Mouse (Mus musculus) gastrocnemius, adult 2 months (tissue): ENCODE measurements around the gene Cacybp. TPM values are rescaled to one million over a fixed set of nuclear protein-coding genes. Genes with fewer than 3 reads are reported as not detected.
A peak's percentile ranks its signal among the peaks of the same experiment; 100 is the strongest.

Experiments
- DNase-seq: peaks from one replicate; pipeline ENCODE4 v3.0.0; 2022
- H3K27ac ChIP-seq: fragments of 200-600 bp; 2 replicates; pipeline ENCODE4 v1.8.1; 2022; ENCODE audit warnings: mild to moderate bottlenecking
- H3K4me3 ChIP-seq: fragments of 200-600 bp; 2 replicates; pipeline ENCODE4 v1.8.1; 2022; ENCODE audit warnings: mild to moderate bottlenecking, moderate library complexity
- CTCF ChIP-seq: fragments of 200-600 bp; IDR thresholded peaks from 2 replicates; pipeline ENCODE4 v1.8.1; 2022; ENCODE audit warnings: antibody characterized with exemption, mild to moderate bottlenecking, moderate library complexity
- intact Hi-C: fragments of 180-260 bp; cut with DNase I; formaldehyde crosslinking; loops from one replicate; pipeline ENCODE4 v1.15.1; 2025
- total RNA-seq, 2 experiments: library from RNA; stranded (reverse); gene quantifications; 2 replicates each; pipeline ENCODE4 v1.2.3; 2021

Gene Cacybp
- total RNA-seq, 2 experiments from 2014 or later = 50.1 to 65.8 TPM

- Histone ChIP-seq H3K4me3 (no peak overlapping the region), H3K27ac (no peak overlapping the region)
- DNase-seq = no peak
- intact Hi-C loops = no loop called here
- no peak for TF ChIP-seq CTCF
Measured at GRCm38 (mm10) chr1:160240091-160240490, 27.4 kb upstream of the Cacybp start.

- intact Hi-C loops = no loop called here
- Histone ChIP-seq H3K27ac (no peak overlapping the region), H3K4me3 (no peak overlapping the region)
- no peak for DNase-seq
- TF ChIP-seq CTCF = no peak
Measured at GRCm38 (mm10) chr1:160238852-160239443, 26.3 kb upstream of the Cacybp start.

- TF ChIP-seq CTCF = no peak
- H3K4me3 ChIP-seq = no peak overlapping the region
- H3K27ac ChIP-seq = no peak overlapping the region
- no peak for DNase-seq
- intact Hi-C loops = no loop called here
Measured at GRCm38 (mm10) chr1:160237981-160238380, 25.3 kb upstream of the Cacybp start.

GRCm38 (mm10) chr1:160233921-160234320 is 21.2 kb upstream of the Cacybp start:
- no peak for DNase-seq
- Histone ChIP-seq H3K4me3 (no peak overlapping the region), H3K27ac (peak overlapping the region; percentile 3; the same call in 1 of the 2 replicates)
- intact Hi-C loops = loop anchor here (5.0 kb wide), 1 partner anchor 143 kb away; no protein-coding TSS in a partner anchor
- TF ChIP-seq CTCF = no peak

GRCm38 (mm10) chr1:160232113-160232512 is 19.4 kb upstream of the Cacybp start:
- intact Hi-C loops = loop anchor here (5.0 kb wide), 1 partner anchor 145 kb away; no protein-coding TSS in a partner anchor
- no peak for DNase-seq
- no peak for TF ChIP-seq CTCF
- Histone ChIP-seq H3K4me3 (no peak overlapping the region), H3K27ac (no peak overlapping the region)

GRCm38 (mm10) chr1:160231013-160231412 is 18.3 kb upstream of the Cacybp start:
- no peak for DNase-seq
- intact Hi-C loops = loop anchor here (5.0 kb wide), 1 partner anchor 146 kb away; no protein-coding TSS in a partner anchor
- peak overlapping the region; percentile 53 for H3K4me3 ChIP-seq
- TF ChIP-seq CTCF = peak; percentile 69
- no peak overlapping the region for H3K27ac ChIP-seq

- H3K4me3 ChIP-seq = no peak overlapping the region
- DNase-seq = no peak
- intact Hi-C loops = no loop called here
- TF ChIP-seq CTCF = no peak
- no peak overlapping the region for H3K27ac ChIP-seq
Measured at GRCm38 (mm10) chr1:160227850-160228249, 15.2 kb upstream of the Cacybp start.

- intact Hi-C loops = no loop called here
- TF ChIP-seq CTCF = no peak
- no peak overlapping the region for H3K27ac ChIP-seq
- no peak overlapping the region for H3K4me3 ChIP-seq
- no peak for DNase-seq
Measured at GRCm38 (mm10) chr1:160227196-160227595, 14.5 kb upstream of the Cacybp start.

- no peak overlapping the region for H3K4me3 ChIP-seq
- DNase-seq = no peak
- intact Hi-C loops = no loop called here
- no peak for TF ChIP-seq CTCF
- no peak overlapping the region for H3K27ac ChIP-seq
Measured at GRCm38 (mm10) chr1:160224093-160224492, 11.4 kb upstream of the Cacybp start.

- no peak for DNase-seq
- intact Hi-C loops = loop anchor here (10.0 kb wide), 1 partner anchor 1657 kb away; the partner anchor contains the start of gene Suco
- TF ChIP-seq CTCF = no peak
- H3K27ac ChIP-seq = no peak overlapping the region
- H3K4me3 ChIP-seq = no peak overlapping the region
Measured at GRCm38 (mm10) chr1:160217898-160218297, 5.2 kb upstream of the Cacybp start.

GRCm38 (mm10) chr1:160214171-160214570 is 1.5 kb upstream of the Cacybp start:
- Histone ChIP-seq H3K4me3 (peak overlapping the region; percentile 99; the same call in 1 of the 2 replicates), H3K27ac (peak overlapping the region; percentile 100; the same call in 1 of the 2 replicates)
- TF ChIP-seq CTCF = no peak
- intact Hi-C loops = loop anchor here (10.0 kb wide), 1 partner anchor 1661 kb away; the partner anchor contains the start of gene Suco
- no peak for DNase-seq

GRCm38 (mm10) chr1:160212123-160212691 is 468 bp downstream of the Cacybp start:
- H3K4me3 ChIP-seq = peak overlapping the region; percentile 99
- intact Hi-C loops = loop anchor here (1.0 to 10.0 kb wide), 2 partner anchors 17 to 1663 kb away; partner anchors contain the start of genes Mrps14 and Suco
- H3K27ac ChIP-seq = peak overlapping the region; percentile 100
- no peak for TF ChIP-seq CTCF
- DNase-seq = peak; percentile 74

GRCm38 (mm10) chr1:160211597-160212122 is 1.0 kb downstream of the Cacybp start:
- no peak for DNase-seq
- H3K4me3 ChIP-seq = peak overlapping the region; percentile 99
- peak overlapping the region; percentile 100 for H3K27ac ChIP-seq
- intact Hi-C loops = loop anchor here (1.0 to 10.0 kb wide), 2 partner anchors 16 to 1663 kb away; partner anchors contain the start of genes Mrps14 and Suco
- TF ChIP-seq CTCF = no peak
